Mouse (Mus musculus): ENCODE results near the gene Gm11985.

The Gm11985 gene

DNA sequence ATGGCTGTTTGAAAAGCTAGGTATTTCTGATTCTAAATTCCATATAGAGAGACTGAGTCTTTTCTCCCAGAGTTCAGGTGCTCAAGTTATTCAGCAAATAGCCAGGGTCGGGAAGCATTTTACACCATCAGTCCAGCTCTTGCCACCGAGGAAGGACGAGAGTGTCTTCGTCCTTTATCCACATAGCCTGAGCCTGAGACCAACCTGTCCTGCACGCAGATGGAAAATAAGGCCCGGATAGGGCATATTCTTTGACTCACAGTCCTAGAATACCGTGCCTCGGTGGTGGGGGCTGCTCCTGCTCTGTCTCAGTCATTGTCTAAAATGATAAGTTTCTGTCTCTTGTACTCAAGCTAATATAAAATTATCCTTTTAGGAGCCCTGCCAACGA is 12.0 kb upstream of the Gm11985 start:
- DNase-seq (ENCODE audit: low read depth, low spot score): no peak

DNA sequence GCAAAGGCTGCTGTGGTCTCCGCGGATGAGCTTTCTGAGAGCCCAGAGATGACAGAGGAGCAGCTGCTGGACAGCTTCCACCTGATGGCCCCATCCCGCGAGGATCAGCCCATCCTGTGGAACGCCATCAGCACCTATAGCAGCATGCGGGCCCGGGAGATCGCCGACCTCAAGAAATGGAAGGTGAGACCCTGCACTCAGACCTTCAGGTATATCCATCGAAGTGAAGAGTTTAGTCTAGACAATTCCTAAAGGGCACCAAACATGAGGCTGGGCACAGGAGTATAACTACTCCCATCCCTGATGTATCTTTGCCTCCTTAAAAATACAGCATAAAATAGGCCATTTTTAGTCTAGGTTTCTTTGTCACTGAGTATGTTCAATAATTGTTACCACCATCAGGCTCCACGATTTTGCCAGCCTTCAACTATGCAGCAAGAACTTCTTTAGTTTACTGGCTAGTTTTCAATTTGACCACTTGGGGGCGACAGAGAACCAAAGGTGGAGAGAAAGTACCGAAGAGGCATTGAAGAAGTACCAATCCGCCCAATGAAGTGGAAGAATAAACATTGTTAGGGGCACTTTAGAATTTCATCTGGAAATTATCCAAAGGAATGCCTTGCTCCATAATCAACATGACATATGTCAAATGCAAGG is 11.5 kb upstream of the Gm11985 start:
- no peak for DNase-seq (ENCODE audit: low read depth, low spot score)

DNA sequence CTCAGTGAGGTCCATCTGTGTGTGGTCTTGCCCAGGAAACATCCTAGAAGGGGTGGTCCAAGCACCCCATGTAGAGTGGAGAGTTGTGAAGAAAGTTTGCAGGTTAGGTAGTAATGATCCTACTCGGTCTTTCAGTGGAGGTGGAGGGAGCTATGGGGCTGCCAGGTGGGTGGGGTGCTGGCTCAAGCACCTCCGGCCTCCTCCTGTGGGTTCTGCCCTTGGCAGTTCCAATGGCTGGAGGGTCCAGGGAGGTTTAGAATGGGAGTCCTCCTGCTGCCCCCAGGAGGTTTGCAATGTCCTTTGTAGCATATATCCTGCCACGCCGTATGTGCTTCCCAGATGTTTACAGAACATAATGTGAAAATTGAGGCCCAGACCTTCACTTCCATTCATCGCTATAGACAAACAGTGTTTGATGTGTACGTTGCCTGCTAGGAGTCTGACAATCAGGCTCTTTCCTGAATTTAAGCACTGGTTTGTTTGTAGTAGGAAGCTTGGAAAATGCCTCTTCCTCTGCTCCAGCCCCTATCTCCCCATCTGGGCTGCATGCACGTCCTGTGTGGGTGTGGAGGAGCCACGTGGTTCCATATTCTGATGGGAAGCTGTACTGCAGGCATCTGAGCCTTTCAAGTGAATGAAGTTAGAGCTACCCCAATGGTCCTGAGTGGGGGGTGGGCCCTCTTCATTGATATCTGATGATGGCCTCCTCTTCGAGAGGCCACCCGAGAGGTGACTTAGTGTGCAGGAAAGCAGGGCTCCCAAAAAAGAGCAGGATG is 10.3 kb upstream of the Gm11985 start:
- DNase-seq (ENCODE audit: low read depth, low spot score): no peak

DNA sequence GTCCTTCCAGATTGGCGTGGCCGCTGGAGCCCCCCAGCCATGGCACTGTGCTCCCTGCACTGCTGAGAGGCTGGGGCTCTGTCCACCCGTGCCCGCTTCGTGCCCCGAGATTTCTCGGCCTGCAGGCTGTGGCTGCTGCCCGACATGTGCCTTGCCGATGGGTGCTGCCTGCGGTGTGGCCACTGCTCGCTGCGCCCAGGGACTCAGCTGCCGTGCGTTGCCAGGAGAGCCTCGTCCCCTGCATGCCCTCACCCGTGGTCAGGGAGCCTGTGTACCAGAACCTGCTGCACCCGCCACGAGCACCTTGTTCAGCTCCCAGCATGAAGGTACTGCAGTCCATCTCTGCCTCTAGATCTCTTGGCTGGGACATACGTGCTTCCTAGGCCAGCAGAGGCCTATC is 9.6 kb upstream of the Gm11985 start:
- DNase-seq (ENCODE audit: low read depth, low spot score): no peak

DNA sequence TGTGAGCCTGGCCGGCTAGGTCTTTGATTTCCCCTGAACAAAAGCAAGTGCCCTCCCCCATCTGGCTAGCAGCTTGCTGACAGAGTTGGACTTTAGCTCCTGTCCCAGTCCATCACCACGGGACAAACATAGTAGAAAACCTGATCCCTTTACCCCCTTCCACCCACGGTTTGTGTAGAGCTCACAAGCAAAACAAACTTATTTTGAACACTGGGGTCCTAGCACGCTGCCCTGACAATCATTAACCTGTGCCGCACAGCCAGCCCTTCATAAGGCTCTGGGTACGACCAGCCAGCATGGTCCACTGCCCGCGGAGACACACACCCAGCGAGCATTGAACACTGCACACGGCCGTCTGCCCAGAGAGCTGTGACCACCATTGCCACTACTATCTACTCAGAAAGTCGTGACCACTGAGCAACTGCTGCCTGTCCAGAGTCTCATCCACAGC is 9.1 kb upstream of the Gm11985 start, which contains the start of gene Igfbp1:
TSS of gene Igfbp1 (plus strand) at position 292 of the 451 bp plus-strand sequence.
- DNase-seq (ENCODE audit: low read depth, low spot score): no peak

DNA sequence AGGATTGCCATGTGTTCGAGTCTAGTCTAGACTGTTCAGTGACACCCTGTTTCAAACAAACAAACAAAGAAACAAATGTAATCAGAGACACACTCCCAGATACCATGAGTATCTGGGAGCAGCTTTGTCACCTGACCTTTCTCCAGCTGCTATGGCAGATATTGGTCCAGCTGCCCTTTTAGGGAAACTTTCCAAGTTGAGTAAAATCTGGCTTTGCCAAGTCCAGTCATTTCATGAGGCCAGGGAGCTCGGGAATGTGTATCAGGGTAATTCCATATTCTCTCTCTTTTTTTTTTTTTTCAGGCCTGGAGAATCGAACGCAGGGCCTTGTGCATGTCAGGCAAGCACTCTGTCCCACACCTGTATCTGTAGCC is 6.9 kb upstream of the Gm11985 start:
- no peak for DNase-seq (ENCODE audit: low read depth, low spot score)

DNA sequence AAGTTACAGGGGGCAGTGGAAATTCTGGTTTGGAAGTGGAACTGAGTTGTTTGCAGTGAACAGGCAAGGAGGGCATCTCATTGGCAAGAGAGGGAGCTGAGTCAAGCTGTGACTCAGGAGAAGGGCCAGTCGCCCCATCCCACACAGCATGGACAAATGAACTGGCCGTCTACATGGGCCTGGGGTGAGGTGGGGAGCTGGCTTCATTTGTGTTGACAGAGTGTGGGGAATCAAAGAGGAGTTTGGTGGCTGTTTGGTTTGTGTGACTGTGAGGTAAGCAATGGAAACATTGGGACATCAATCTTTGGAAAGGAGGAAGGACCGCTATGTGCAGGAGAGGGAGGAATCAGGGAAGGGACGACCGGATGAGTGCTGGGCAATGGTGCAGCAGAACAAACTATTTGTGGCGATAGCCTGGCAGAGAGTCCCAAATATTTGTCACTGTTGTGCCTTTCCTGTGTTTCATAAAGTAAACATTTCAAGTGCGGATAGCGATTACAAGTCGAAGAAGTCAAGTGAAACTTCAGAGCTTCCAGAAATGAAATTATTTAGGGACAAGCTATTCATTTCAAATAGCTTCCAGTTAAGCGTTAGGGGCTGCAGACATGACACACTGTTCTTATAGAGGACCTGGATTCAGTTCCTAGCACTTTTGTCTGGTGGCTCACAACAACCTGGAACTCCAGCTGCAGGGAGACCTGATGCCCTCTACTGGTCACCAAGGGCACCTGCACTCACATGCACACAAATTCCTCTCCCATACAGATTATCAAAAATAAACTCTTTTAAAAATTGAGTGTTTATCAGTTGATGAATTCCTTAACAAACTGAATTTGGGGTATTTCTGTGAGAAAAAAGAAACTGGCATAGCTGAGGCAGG is 6.3 kb upstream of the Gm11985 start:
- no peak for DNase-seq (ENCODE audit: low read depth, low spot score)

DNA sequence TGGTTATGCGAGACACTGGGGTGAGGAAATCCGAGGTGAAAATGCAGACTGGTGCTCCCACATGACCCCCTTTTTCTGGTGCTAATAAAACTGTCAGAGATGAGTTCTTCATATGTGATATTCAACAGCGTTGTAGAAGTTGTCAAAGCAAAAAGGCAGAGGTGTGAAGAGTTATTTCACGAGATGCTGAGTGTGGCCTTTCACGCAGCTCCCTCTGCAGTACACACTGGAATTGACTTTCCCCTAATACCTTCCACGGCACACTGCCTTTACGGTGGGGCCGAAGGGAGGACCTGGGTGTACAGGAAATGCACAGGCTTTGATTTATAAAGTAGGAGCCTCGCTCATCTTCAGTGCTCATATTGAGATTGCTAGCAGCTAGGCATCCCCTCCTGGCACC is 4.8 kb upstream of the Gm11985 start:
- no peak for DNase-seq (ENCODE audit: low read depth, low spot score)

DNA sequence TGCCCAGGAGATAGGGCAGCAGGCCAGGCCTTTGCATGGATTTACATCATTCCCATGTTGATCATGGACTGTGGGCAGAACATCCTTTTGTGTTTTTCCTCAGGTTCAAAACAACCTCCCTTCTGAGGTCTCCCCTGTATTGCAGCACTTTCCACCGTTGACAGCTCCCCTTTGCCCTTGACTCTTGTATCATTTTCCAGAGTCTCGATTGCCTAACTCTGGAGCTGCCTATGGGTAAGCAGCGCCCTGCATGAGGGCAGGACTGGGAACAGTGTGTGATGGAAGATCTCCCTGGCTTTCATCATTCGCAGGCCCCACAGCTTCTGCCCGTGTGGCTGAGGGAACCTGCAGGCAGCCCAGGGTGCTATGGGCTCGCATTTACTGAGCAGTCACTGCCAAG is 4.3 kb upstream of the Gm11985 start:
- no peak for DNase-seq (ENCODE audit: low read depth, low spot score)

DNA sequence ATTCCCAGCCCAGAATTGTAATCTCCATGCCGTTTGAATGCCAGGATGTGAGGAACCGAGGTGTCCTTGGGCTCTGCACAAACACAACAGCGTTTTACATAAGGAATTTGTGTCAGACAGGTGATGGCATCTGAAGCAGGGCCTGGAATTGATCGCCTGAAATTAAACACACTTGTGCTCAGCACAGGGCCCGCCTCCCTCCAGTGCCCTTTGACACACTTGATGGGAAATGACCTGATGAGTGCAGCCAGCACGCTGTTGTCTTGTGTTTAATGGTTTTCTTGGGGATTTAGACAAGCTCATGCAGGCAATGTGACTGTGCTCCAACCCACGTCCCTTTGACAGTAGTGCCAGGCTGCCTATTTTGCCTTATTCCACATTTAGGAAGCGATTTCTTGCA is 897 bp downstream of the Gm11985 start:
- no peak for DNase-seq (ENCODE audit: low read depth, low spot score)

DNA sequence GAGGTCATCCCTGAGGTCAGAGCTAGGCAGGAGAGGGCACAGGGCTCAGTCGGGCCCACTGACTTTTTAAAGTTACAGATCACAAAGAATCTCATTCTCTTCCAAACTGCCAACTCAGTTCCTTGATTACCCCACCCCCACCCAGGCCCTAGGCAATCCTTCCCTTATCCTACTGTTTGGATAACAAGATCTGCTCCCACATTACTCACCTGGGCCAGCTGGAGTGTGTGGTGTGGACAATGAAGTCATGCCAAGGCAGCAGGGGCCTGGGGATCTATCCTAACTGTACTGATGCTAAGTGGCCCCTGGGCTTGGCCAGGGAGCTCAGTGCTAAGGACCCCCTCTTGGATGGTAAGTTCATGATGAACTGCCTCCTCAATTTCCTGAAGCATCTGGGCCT is 3.9 kb downstream of the Gm11985 start:
- DNase-seq (ENCODE audit: low read depth, low spot score): no peak

DNA sequence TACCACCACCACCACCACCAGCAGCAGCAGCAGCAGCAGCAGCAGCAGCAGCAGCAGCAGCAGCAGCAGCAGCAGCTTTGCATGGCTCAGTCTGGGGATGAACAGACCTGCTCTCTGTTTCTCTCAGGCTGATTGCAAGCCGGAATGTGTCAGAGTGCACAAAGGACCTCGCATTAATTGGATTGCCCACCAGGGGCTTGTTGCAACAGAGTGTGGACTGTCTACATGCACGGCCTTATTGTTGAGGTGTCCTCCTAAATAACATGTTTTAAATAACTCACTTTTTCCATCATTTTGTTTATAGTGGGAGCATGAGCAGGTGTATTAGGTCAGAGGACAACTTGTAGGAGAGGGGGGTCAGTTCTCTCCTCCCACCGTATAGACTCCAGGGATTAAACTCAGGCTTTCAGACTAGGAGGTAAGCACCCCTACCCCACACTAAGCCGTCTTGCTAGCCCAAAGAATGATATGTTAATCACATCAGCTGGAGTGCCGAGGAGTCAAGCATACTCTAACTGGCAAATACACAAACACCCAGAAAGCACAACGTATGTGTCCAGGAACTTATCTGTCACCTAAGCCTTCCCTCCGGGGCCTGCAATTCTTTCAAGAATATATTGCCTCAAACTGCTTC is 5.8 kb downstream of the Gm11985 start:
- DNase-seq (ENCODE audit: low read depth, low spot score): no peak

DNA sequence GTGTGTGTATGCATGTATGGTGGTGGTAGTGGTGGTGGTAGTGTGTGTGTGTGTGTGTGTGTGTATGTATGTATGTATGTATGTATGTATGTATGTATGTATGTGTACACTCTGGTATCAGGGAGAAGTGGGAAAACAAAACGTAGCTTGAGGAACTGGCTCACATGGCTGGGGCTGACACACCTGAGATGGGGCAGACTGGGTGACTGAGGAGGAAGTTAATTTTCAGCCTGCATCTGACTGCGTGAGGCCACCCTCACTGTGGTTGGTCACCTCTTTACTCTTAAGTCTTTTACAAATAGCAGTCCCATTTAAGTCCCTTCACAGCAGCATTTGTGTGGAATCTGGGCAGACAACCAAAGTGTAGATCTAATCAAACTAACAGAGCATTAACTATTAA is 9.1 kb downstream of the Gm11985 start:
- DNase-seq (ENCODE audit: low read depth, low spot score): no peak

DNA sequence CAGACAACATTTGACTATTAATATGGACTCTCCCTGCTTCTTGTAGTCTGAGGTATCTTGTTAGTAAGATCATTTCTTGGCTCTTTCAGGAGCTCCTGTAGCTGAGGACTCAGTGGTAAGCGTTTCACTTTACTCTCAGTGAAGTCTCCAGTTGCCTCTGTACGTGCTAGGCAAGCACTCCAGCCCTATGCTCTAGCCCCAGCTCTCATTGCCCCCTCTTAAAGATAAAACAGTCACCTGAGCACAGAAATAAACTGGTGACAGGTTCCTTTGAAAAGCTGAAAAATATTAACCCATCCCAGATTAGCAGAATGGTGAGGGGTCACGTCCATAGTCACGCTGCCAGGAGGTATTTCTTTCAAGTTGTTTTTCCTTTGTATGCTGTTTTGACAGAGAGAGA is 9.6 kb downstream of the Gm11985 start:
- DNase-seq (ENCODE audit: low read depth, low spot score): no peak

DNA sequence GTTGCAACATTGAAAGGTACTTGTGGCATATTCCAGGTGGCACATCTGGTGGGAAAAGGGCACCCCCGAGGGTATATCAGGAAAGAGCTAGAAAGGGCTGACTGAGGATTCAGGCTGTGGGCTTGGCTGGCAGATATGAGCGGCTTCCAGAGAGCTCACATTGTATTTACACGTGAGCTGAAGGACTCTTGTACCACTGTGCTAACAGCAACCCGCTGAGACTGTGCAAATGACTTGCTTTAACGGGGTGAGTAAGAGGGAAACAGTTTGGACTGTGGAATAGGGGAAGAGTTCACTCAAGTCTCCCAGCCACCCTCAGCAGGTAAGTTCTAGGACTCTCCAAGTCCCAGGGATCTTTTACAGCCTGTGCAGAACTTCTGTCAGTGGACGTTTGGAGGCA is 14.7 kb downstream of the Gm11985 start:
- no peak for DNase-seq (ENCODE audit: low read depth, low spot score)

DNA sequence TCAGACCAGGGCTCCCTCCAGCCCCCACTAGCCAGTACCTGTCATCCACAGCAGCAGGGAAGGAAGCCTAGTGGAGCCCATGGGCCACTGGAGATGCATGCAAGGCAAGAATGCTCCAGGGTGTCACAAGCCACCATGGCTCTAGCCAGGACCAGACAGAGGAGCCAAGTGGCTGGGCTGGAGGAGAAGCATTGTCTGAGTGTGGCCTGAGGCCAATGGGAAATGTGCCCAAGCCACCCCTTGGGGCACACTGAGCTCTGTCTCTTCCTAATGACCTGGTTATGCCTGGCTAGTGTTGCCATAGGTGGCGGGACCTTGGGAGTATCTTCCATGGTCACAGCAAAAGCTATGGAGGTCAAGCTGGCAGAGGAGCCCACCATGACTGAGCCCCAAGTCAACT is 18.7 kb downstream of the Gm11985 start:
- no peak for DNase-seq (ENCODE audit: low read depth, low spot score)

DNA sequence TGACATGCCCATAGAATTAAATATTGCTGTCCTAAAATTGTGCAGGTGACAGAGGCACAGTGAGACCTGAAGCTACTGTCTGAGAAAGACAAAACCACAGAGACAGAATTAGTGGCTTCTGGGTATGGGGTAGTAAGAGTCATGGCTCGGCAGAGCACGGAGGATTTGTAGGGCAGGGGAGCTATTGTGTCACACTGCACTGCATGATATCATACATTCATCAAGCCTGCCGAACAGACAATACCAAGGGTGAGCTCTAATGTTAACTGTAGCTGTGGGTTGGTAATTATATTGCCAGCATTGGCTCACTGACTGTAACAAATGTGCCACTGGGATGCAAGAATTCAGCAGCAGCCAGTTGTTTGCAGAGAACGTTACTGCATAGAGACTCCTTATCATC is 24.0 kb downstream of the Gm11985 start:
- DNase-seq (ENCODE audit: low read depth, low spot score): no peak

DNA sequence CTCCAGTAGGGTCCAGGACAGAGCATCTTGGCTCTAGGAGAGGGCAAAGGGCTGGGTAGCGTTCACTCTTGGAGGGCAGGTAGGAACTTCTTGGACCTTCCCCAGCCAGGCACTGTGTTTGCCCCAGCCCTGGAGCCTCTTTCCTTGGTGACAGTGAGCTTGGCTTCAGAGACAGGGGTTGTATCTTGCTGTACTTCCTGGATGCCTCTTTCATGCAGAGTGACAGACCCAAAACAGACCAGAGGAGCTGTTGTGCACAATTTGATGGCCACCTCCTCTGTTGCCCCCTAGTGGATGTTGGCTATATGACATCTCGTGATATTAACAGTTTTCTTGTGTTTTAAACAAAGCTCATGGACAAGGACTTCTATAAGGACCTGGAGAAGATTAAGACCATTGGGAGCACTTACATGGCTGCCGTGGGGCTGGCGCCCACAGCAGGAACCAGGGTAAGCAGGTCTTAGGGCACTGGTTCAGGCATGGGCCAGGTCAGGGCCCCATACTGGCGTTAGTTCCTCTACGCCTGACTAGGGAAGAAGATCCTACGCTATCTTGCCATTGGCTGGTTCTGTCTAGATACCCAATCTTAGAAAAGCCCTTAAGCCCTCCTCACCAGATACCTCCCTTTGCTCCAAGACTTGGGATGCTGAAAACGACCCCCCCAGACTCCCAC is 26.7 kb downstream of the Gm11985 start:
- DNase-seq (ENCODE audit: low read depth, low spot score): peak; percentile 46

DNA sequence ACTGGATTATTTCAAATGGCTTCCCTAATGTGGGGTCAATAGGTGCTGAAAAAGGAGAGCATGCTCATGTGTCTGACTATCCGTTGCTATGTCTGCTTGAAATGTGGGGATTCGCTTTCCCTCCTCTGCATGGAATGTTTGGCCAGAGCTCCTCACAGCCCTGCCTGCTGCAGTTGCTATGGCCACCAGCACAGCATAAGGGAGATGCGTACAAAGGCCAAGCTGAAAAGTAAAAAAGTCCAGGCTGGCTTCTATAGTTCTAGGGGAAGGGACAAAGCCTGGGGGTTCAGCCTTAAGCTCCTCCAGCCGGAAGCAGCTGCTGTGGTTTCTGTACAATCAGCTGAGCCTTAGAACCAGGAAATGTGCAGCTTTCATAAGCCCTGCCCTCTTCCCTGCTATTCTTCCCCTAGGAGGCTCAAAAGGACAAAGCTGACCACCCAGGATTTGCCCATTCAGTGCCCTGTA is 27.7 kb downstream of the Gm11985 start:
- no peak for DNase-seq (ENCODE audit: low read depth, low spot score)

DNA sequence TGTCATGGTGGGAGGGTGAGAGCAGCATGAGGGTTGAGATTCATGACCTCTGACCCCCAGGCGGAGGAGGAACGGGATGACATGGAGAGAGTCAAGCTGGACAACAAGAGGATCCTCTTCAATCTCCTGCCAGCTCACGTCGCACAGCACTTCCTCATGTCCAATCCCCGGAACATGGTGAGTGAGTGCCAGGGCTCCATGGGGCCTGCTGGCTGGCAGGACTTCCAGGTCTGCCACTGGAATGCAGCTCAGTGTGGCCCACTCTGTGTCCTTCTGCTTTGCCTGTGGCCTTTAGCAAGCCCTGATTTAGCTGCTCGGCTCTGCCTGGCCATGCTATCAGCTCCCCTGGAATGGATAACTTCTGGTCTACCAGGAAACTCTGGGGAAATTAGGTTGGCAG is 28.2 kb downstream of the Gm11985 start:
- no peak for DNase-seq (ENCODE audit: low read depth, low spot score)

DNA sequence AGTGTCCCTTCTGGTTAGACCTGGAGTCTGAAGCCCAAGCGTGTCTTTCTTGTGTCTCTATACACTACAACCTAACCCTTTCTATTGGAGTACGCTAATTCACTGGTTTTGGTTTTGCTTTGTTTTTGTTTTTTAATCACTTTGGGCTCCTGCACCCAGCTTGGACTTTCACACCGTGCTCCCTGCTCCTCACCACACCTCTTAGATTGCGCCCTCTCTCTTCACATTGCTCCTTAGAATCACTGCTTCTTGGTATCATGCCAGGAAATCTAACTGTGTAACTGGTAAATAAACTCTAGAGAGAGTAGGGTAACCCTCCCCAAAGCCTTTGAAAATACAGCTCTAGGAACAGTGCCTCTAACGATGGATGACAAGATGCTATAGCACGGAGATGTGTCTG is 30.2 kb downstream of the Gm11985 start:
- DNase-seq (ENCODE audit: low read depth, low spot score): no peak

Data from embryo, embryonic 11.5 days (tissue).